Mouse (Mus musculus): ENCODE results near the gene Rnf130.

DNA sequence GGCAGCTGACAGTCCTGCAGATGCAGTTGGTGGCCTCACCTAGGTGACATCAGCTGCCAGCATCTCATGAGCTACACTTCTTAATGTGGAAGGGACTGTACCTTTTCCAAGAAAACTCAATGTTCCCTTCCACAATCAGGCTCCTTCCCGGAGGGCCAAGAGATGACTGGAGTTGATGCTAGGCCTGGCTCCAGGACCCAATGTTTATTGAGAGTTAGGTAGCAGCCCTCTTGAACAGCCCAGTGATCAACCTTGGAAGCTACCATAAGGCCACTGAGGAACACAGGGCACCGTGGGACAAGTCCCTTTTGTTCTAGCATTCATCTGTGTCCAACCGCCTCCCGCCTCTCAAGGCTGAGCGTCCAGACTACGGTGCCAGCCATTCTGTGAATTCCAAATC, 107.1 kb downstream of the Rnf130 start:
- TF ChIP-seq CTCF (conservative IDR thresholded peaks at IDR 0.05; ENCODE audit: insufficient read depth, insufficient read length, low read depth, low read length) (no peak), POLR2A (IDR thresholded peaks at IDR 0.05; ENCODE audit: low read depth, low read length) (no peak)

All from kidney, adult 2 months (tissue).